In the genomic region with DNA sequence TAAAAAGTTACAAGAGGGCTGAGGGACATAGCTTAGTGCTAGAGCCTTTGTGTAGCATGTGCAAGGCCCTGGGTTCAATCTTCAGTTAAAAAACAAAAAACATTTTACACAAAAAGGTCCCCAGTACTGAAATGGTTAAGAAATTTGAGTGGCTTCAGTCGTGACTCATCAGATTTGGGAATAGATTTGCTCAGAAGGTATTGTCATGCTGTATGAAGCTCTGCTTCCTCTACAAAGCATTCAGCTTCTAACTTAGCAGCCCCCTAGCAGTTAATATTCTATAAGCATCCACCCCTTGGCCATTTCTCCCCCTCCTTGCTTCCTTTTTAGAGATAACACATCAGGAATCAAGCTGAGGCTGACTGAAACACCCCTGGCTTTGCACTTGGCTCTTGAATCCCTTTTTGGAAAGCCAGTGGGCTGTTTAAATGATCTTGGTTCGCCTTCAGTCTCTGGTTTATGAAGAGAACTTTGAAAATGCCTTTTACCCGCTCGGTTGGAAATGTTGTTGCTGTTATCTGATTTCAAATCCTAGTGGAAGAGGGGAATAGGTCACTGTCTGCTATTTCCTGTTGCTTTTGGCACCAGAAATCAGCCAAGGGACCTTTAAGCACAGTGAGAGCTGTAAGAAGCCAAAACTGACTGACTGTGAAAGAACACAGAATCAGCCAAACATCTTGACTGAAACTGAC, we compare ENCODE assay signal across 8 mouse cellular contexts.
DNase-seq lines count a peak whose midpoint lies in the region; ATAC-seq and TF ChIP-seq lines count a peak whose summit lies in the region.
"Had no signal": no experiment of that assay in that cellular context is flagged by ENCODE, and none has a peak within 500 bp of the region (broad histone marks: within the 10 kb centered on the region; RNA-seq: fewer than 3 reads in every experiment).

No protein-coding gene starts in this region.

- no peak overlapping the region for H3K4me2 ChIP-seq in heart, embryonic 16.5 days (ENCODE audit: low read depth, low read length)
- H3K4me2 ChIP-seq: midbrain, embryonic 12.5 days had no signal

- no peak overlapping the region for H3K9ac ChIP-seq in heart, embryonic 16.5 days (ENCODE audit: low read length)
- H3K9ac ChIP-seq: midbrain, embryonic 12.5 days had no signal

- H3K27ac ChIP-seq in left cerebral cortex, adult 2 months = peak overlapping the region; percentile 24; the same call in 1 of the 2 replicates
- H3K27ac ChIP-seq in brown adipose tissue, adult 24 weeks (replicated peaks; ENCODE audit: low read depth, low read length) = peak overlapping the region; percentile 98
- H3K27ac ChIP-seq in heart, embryonic 16.5 days (ENCODE audit: low read length) = peak overlapping the region; percentile 59
- H3K27ac ChIP-seq: midbrain, embryonic 12.5 days had no signal

- no peak for ATAC-seq in heart, embryonic 16.5 days (replicated peaks; ENCODE audit: extremely low read depth, insufficient read depth, low FRiP score)

- no peaks in the 10 kb centered on the region for H3K9me3 ChIP-seq in heart, embryonic 16.5 days (replicated peaks; ENCODE audit: control insufficient read depth, low read length)
- H3K9me3 ChIP-seq: midbrain, embryonic 12.5 days had no signal

- WGBS in heart, embryonic 16.5 days = 45% methylated on average over 4 of the region's 4 CpGs

- no peak overlapping the region for H3K4me3 ChIP-seq in left cerebral cortex, adult 2 months
- no peak overlapping the region for H3K4me3 ChIP-seq in brown adipose tissue, adult 24 weeks (ENCODE audit: insufficient read depth, low read depth, low read length)
- H3K4me3 ChIP-seq in heart, embryonic 16.5 days (ENCODE audit: low read length) = no peak overlapping the region
- H3K4me3 ChIP-seq: midbrain, embryonic 12.5 days had no signal

- intact Hi-C loops in left cerebral cortex, adult 2 months (cut with DNase I) = no loop called here
- intact Hi-C loops in left cerebral cortex, postnatal 36 days (cut with DNase I) = no loop called here

- no peak for DNase-seq in left cerebral cortex, adult 2 months (ENCODE audit: extremely low spot score in 1 of 2, low spot score in 2 of 2)
- DNase-seq in left cerebral cortex, postnatal 36 days (ENCODE audit: low spot score in 2 of 2) = no peak
- peak; percentile 48 for DNase-seq in lung, postnatal 10 days
- no peak for DNase-seq in urinary bladder, adult 2 months (ENCODE audit: low spot score)
- no peak for DNase-seq in urinary bladder, postnatal 10 days (ENCODE audit: low spot score)

- no peak for TF ChIP-seq CTCF in left cerebral cortex, adult 2 months (IDR thresholded peaks at IDR 0.05)

- peaks cover 20% of the 10 kb centered on the region for H3K4me1 ChIP-seq in brown adipose tissue, adult 24 weeks (ENCODE audit: control insufficient read depth, insufficient read depth, insufficient read length, low read length)
- peaks cover 5% of the 10 kb centered on the region; the same call in 1 of the 2 replicates for H3K4me1 ChIP-seq in heart, embryonic 16.5 days (ENCODE audit: control insufficient read depth, insufficient read depth, low read length)
- H3K4me1 ChIP-seq: midbrain, embryonic 12.5 days had no signal

- peaks cover 32% of the 10 kb centered on the region for H3K36me3 ChIP-seq in heart, embryonic 16.5 days (ENCODE audit: control insufficient read depth, insufficient read depth)
- H3K36me3 ChIP-seq: midbrain, embryonic 12.5 days had no signal

- no peaks in the 10 kb centered on the region for H3K27me3 ChIP-seq in heart, embryonic 16.5 days (ENCODE audit: control insufficient read depth, insufficient read depth, low read length)
- H3K27me3 ChIP-seq: midbrain, embryonic 12.5 days had no signal

Comparison
In these comparisons a context has a peak if more than half of its experiments do, and no peak if none do; other contexts are left out.
1. H3K27ac ChIP-seq: peak in every context shown above with its lines; median percentile 98 in brown adipose tissue, adult 24 weeks; 59 in heart, embryonic 16.5 days; 24 in left cerebral cortex, adult 2 months.